Mouse (Mus musculus) gonadal fat pad, adult 2 months (tissue): ENCODE results near the gene Gpr156. TPM values are rescaled to one million over a fixed set of nuclear protein-coding genes. Genes with fewer than 3 reads are reported as not detected.

Experiments
- DNase-seq: peaks from one replicate; pipeline ENCODE4 v3.0.0-alpha.2; 2012; ENCODE audit warnings: low read depth
- polyA plus RNA-seq: library from polyadenylated mRNA; depleted of rRNA; stranded (reverse); fragments of >200 nt; gene quantifications from 2 replicates; pipeline ENCODE4 v1.2.3, GENCODE M21; 2012; rRNA removed

Gene Gpr156
- polyA plus RNA-seq: 1.1 and 1.5 TPM in 2 replicates

DNA sequence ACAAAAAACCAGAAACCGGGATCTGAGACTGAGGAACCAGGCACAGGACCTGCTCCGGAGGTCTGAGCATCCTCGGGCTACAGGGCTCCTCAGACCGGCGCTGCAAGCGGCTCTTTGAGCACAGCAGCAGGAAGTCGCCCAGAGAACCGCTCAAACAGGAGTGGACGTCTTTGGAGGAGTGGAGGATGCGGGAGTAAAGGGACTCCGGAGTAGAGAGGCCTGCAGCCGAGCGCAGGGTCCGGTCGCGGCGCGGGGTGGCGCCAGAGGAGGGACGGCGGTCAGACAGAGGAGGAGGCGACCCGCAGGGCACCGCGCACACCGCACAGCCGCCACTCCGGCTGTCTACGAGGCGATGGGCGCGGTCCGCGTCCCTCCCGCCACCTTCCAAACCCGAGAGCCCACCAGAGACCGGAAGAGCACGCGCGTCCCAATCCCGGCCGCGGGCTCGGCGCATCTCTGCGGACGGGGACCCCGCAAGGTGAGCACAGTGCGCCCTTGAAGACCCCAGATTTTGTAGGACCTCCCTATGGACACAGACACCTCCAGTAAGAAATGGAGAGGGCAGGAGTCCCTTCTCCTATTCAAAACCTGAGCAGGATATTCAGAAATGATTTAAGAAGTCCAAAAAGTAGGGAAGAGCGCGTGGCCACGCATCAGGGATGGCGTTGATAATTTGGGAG, at the start of gene Gpr156:
Gene Gpr156, plus strand, starts transcription at position 359 of the 680 bp plus-strand sequence.
- no peak for DNase-seq

- no peak for DNase-seq
Observed at GRCm38 (mm10) chr16:37867791-37868505, 48.3 kb upstream of the Gpr156 start, which contains the start of gene Lrrc58. Lrrc58 (plus strand) TSS chr16:37868389.

GRCm38 (mm10) chr16:37868506-37869469, 47.5 kb upstream of the Gpr156 start:
- no peak for DNase-seq

GRCm38 (mm10) chr16:37869470-37870231, 46.6 kb upstream of the Gpr156 start:
- no peak for DNase-seq

GRCm38 (mm10) chr16:37871112-37871715, 45.1 kb upstream of the Gpr156 start:
- no peak for DNase-seq

- no peak for DNase-seq
Observed at GRCm38 (mm10) chr16:37874501-37875235, 41.6 kb upstream of the Gpr156 start.

- no peak for DNase-seq
Observed at GRCm38 (mm10) chr16:37877406-37877805, 38.9 kb upstream of the Gpr156 start.

DNA sequence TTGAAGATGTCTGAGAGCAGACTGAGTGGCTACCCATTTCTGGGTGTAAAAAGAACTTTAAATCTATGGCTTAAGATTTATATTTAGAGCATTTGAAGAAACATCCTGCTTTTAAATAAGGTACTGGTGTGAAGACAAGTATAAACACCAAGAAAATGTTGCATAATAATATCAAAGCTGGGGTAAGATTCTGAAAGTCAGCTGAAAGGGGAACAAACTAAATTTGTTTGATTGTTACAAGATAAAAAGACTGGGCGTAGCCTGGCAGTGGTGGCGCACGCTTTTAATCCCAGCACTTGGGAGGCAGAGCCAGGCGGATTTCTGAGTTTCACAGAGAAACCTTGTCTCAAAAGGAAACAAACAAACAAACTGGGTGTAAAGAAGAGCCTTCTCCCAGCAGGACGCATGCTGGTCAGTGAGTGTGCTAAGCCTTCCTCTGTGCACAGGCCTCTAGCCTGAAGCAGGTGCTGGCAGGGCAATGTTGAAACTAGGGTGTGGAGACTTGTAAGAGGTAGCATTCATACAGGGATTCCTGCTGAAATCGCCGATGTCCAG, 37.3 kb upstream of the Gpr156 start:
- DNase-seq: no peak

GRCm38 (mm10) chr16:37879750-37880419, 36.4 kb upstream of the Gpr156 start:
- DNase-seq: no peak

GRCm38 (mm10) chr16:37881168-37881567, 35.1 kb upstream of the Gpr156 start:
- DNase-seq: no peak

GRCm38 (mm10) chr16:37888986-37889385, 27.3 kb upstream of the Gpr156 start:
- no peak for DNase-seq

DNA sequence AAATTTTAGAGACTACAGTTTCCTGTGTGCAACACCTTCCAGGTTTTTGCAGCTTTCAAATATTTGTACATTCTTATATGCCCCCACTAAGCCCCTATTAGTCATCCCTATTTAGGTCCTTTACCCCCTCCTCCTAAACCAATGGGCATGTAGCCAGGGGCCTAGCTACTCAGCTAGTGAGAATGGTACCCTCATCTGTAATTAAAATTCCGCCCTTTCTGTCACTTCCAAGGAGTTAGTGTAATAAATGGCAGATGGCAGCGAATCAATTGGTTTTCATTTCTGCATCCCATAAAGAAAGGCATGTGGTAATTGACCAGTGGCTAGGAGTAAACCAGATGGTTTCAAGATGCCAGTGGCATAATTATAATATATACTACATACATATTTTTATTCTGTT, 23.6 kb upstream of the Gpr156 start:
- DNase-seq: no peak

- DNase-seq: no peak
Observed at GRCm38 (mm10) chr16:37893381-37893780, 22.9 kb upstream of the Gpr156 start.

DNA sequence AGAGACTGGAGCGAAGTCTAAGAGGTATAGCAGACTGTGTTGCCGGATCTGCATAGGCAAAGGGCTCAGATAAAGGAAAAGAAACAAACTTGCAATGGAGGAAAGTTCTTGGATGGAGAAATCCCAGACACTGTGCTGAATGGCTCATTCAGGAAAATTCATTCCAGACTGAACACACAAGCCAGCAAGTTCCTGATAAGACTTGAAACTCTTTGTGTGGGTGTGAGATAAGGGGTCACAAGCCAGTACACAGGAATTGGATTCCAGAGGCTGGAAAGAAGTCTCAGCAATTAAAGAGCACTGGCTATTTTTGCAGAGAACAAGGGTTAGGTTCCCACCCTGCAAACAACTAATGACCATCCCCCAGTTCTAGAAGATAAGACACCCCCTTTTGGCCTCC, 22.4 kb upstream of the Gpr156 start:
- DNase-seq: no peak

- DNase-seq: no peak
Observed at GRCm38 (mm10) chr16:37898790-37899189, 17.5 kb upstream of the Gpr156 start.

GRCm38 (mm10) chr16:37899357-37899756, 16.9 kb upstream of the Gpr156 start:
- DNase-seq: no peak

- DNase-seq: no peak
Observed at GRCm38 (mm10) chr16:37901318-37901717, 15.0 kb upstream of the Gpr156 start.

DNA sequence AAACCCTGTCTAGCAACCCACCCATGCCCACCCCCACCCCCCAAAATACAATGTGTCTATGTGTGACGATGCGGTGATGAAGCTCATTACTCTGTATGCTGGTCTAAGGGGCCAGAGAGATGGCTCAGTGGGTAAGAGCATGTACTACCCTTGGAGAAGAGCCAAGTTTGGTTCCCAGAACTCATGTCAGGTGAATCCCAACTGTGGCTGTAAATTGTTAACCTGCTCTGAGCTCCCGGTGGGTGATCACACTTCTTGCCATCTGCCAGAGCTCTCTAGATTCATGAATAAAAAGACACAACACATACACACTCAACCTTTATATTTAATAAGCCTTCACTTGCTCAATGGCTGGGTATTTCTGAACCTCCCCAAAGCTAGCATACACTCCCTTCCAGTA, 9.8 kb upstream of the Gpr156 start:
- DNase-seq: no peak

- no peak for DNase-seq
Observed at GRCm38 (mm10) chr16:37911086-37911485, 5.2 kb upstream of the Gpr156 start.
